Mouse (Mus musculus): ENCODE measurements at regions not wholly inside any gene's neighbourhood (a gene's known extent, or its start where the extent isn't known, plus 50 kb on each side); places are given as distances from the start of the nearest gene placed in this dataset.

- DNase-seq = no peak
These were observed 76.1 kb upstream of the Dynlt3 start for GRCm38 (mm10) chrX:9738904-9739303.

- DNase-seq = no peak
These were observed 79.7 kb upstream of the Dynlt3 start for GRCm38 (mm10) chrX:9742518-9742917.

- DNase-seq = peak; percentile 73
These were observed 84.6 kb upstream of the Dynlt3 start for GRCm38 (mm10) chrX:9747305-9747938.

- no peak for DNase-seq
These were observed 90.3 kb upstream of the Dynlt3 start for GRCm38 (mm10) chrX:9752954-9753572.

GRCm38 (mm10) chrX:9769540-9769939 is 77.2 kb upstream of the Hypm start:
- DNase-seq = no peak

GRCm38 (mm10) chrX:9777498-9777897 is 69.2 kb upstream of the Hypm start:
- no peak for DNase-seq

- no peak for DNase-seq
These were observed 57.2 kb upstream of the Hypm start for GRCm38 (mm10) chrX:9789542-9789941.
